Mouse (Mus musculus) intestine, embryonic 15.5 days (tissue): ENCODE measurements around the gene Mgat4b. TPM values are rescaled to one million over a fixed set of nuclear protein-coding genes. Genes with fewer than 3 reads are reported as not detected.

ENCODE experiments used
- ATAC-seq: fragments of 200-750 bp; cut with Nextera tagmentation; 2 replicates; pipeline ENCODE4 v1.8.0; 2017; ENCODE audit warnings: moderate TSS enrichment, moderate library complexity
- H3K27ac ChIP-seq: fragments of 300-500 bp; sonication (generic); 2 replicates; pipeline ENCODE4 v1.5.1; 2015; ENCODE audit warnings: mild to moderate bottlenecking, inconsistent platforms
- H3K27me3 ChIP-seq: fragments of 300-500 bp; sonication (generic); replicated peaks from 2 replicates; pipeline ENCODE4 v1.6.1; 2015; ENCODE audit warnings: inconsistent platforms
- H3K36me3 ChIP-seq: fragments of 300-500 bp; sonication (generic); 2 replicates; pipeline ENCODE4 v1.6.1; 2015; ENCODE audit warnings: inconsistent platforms
- H3K4me1 ChIP-seq: fragments of 300-500 bp; sonication (generic); replicated peaks from 2 replicates; pipeline ENCODE4 v1.6.1; 2015; ENCODE audit warnings: inconsistent platforms
- H3K4me2 ChIP-seq: fragments of 300-500 bp; sonication (generic); replicated peaks from 2 replicates; pipeline ENCODE4 v1.6.1; 2015; ENCODE audit warnings: mild to moderate bottlenecking, inconsistent platforms
- H3K4me3 ChIP-seq: fragments of 300-500 bp; sonication (generic); replicated peaks from 2 replicates; pipeline ENCODE4 v1.5.1; 2015; ENCODE audit warnings: inconsistent platforms
- H3K9ac ChIP-seq: fragments of 300-500 bp; sonication (generic); 2 replicates; pipeline ENCODE4 v1.6.1; 2015; ENCODE audit warnings: inconsistent platforms
- H3K9me3 ChIP-seq: fragments of 300-500 bp; sonication (generic); 2 replicates; pipeline ENCODE4 v1.6.1; 2016; ENCODE audit warnings: inconsistent platforms
- WGBS: fragments of 180-500 bp; shearing (Covaris S2); methylation state at CpG from one replicate; pipeline ENCODE4 v1.1.7; 2015; 5-methylcytosine and 5-hydroxymethylcytosine counted together
- polyA plus RNA-seq: library from polyadenylated mRNA; unstranded; fragments of >200 nt; fragmentation: Nextera tagmentation; extraction: Ambion mirVana; gene quantifications from 2 replicates; pipeline ENCODE4 v1.2.1, GENCODE M21; 2015

The Mgat4b gene
- polyA plus RNA-seq, 1 experiment from 2014 or later, result 29.5 TPM

- WGBS, result 40% methylated on average over 45 of the region's 45 CpGs
- peak; percentile 46 for ATAC-seq
Measured at GRCm38 (mm10) chr11:50230481-50231304, 20.0 kb downstream of the Mgat4b start.

GRCm38 (mm10) chr11:50231411-50231810 lies 20.7 kb downstream of the Mgat4b start:
- peak; percentile 26; the same call in 1 of the 2 replicates for ATAC-seq
- Histone ChIP-seq H3K4me1 (peaks cover 28% of the 10 kb centered on the region), H3K9me3 (no peaks in the 10 kb centered on the region), H3K4me3 (no peak overlapping the region), H3K36me3 (peaks cover 34% of the 10 kb centered on the region), H3K27me3 (no peaks in the 10 kb centered on the region), H3K4me2 (peak overlapping the region; percentile 62), H3K27ac (no peak overlapping the region), H3K9ac (no peak overlapping the region)
- WGBS, result 25% methylated on average over 8 of the region's 8 CpGs

More at GRCm38 (mm10) chr11:50230481-50231304, 20.0 kb downstream of the Mgat4b start:
- peaks cover 31% of the 10 kb centered on the region for H3K4me1 ChIP-seq
- no peaks in the 10 kb centered on the region for H3K27me3 ChIP-seq
- no peak overlapping the region for H3K27ac ChIP-seq
- H3K4me2 ChIP-seq, result peak overlapping the region; percentile 62
- no peak overlapping the region for H3K9ac ChIP-seq
- H3K9me3 ChIP-seq, result no peaks in the 10 kb centered on the region
- H3K36me3 ChIP-seq, result peaks cover 34% of the 10 kb centered on the region
- peak overlapping the region; percentile 17 for H3K4me3 ChIP-seq

GRCm38 (mm10) chr11:50233022-50233421 lies 22.3 kb downstream of the Mgat4b start:
- H3K27ac ChIP-seq, result no peak overlapping the region
- 97% methylated on average over 13 of the region's 13 CpGs for WGBS
- H3K36me3 ChIP-seq, result peaks cover 34% of the 10 kb centered on the region
- no peak overlapping the region for H3K4me3 ChIP-seq
- no peak overlapping the region for H3K9ac ChIP-seq
- 0 out of 2 replicates have a peak, but pooled peaks cover 6% of the 10 kb centered on the region for H3K27me3 ChIP-seq
- ATAC-seq, result no peak
- no peaks in the 10 kb centered on the region for H3K9me3 ChIP-seq
- H3K4me2 ChIP-seq, result no peak overlapping the region
- peaks cover 26% of the 10 kb centered on the region for H3K4me1 ChIP-seq

- Histone ChIP-seq H3K27ac (no peak overlapping the region), H3K27me3 (0 out of 2 replicates have a peak, but pooled peaks cover 10% of the 10 kb centered on the region), H3K4me3 (no peak overlapping the region), H3K36me3 (peaks cover 34% of the 10 kb centered on the region), H3K9ac (no peak overlapping the region), H3K4me1 (peaks cover 24% of the 10 kb centered on the region), H3K9me3 (no peaks in the 10 kb centered on the region), H3K4me2 (no peak overlapping the region)
- WGBS, result 88% methylated on average over 11 of the region's 11 CpGs
- ATAC-seq, result no peak
Measured at GRCm38 (mm10) chr11:50233993-50234392, 23.3 kb downstream of the Mgat4b start.

GRCm38 (mm10) chr11:50234606-50235005 lies 23.9 kb downstream of the Mgat4b start:
- H3K4me2 ChIP-seq, result no peak overlapping the region
- H3K9me3 ChIP-seq, result no peaks in the 10 kb centered on the region
- H3K4me1 ChIP-seq, result peaks cover 24% of the 10 kb centered on the region
- peaks cover 34% of the 10 kb centered on the region for H3K36me3 ChIP-seq
- 0 out of 2 replicates have a peak, but pooled peaks cover 10% of the 10 kb centered on the region for H3K27me3 ChIP-seq
- 96% methylated on average over 25 of the region's 25 CpGs for WGBS
- H3K4me3 ChIP-seq, result no peak overlapping the region
- no peak overlapping the region for H3K27ac ChIP-seq
- no peak for ATAC-seq
- H3K9ac ChIP-seq, result no peak overlapping the region

GRCm38 (mm10) chr11:50236540-50236936 lies 25.8 kb downstream of the Mgat4b start:
- 1% methylated on average over 27 of the region's 27 CpGs for WGBS
- ATAC-seq, result peak; percentile 95

GRCm38 (mm10) chr11:50236937-50237835 lies 26.5 kb downstream of the Mgat4b start:
- Histone ChIP-seq H3K9me3 (no peaks in the 10 kb centered on the region), H3K27ac (no peak overlapping the region), H3K4me3 (peak overlapping the region; percentile 58), H3K36me3 (peaks cover 27% of the 10 kb centered on the region), H3K4me2 (peak overlapping the region; percentile 95), H3K4me1 (peaks cover 15% of the 10 kb centered on the region), H3K9ac (peak overlapping the region; percentile 57), H3K27me3 (0 out of 2 replicates have a peak, but pooled peaks cover 10% of the 10 kb centered on the region)
- ATAC-seq, result peak; percentile 52
- 2% methylated on average over 66 of the region's 66 CpGs for WGBS

More at GRCm38 (mm10) chr11:50236540-50236936, 25.8 kb downstream of the Mgat4b start:
- no peaks in the 10 kb centered on the region for H3K9me3 ChIP-seq
- H3K27me3 ChIP-seq, result 0 out of 2 replicates have a peak, but pooled peaks cover 10% of the 10 kb centered on the region
- peak overlapping the region; percentile 95 for H3K4me2 ChIP-seq
- peak overlapping the region; percentile 57 for H3K9ac ChIP-seq
- peaks cover 34% of the 10 kb centered on the region for H3K36me3 ChIP-seq
- peaks cover 15% of the 10 kb centered on the region for H3K4me1 ChIP-seq
- peak overlapping the region; percentile 58 for H3K4me3 ChIP-seq
- H3K27ac ChIP-seq, result no peak overlapping the region

GRCm38 (mm10) chr11:50238324-50238723 lies 27.6 kb downstream of the Mgat4b start, which contains the start of gene Ltc4s:
TSS of gene Ltc4s (minus strand) at chr11:50238616.
- Histone ChIP-seq H3K4me3 (peak within 1 kb of the TSS; percentile 58), H3K9ac (no peak within 1 kb of the TSS), H3K4me1 (peaks cover 15% of the 10 kb centered on the region), H3K27ac (no peak within 1 kb of the TSS), H3K9me3 (no peaks in the 10 kb centered on the region), H3K36me3 (peaks cover 17% of the 10 kb centered on the region), H3K27me3 (0 out of 2 replicates have a peak, but pooled peaks cover 10% of the 10 kb centered on the region), H3K4me2 (peak within 1 kb of the TSS; percentile 95)
- ATAC-seq, result no peak
- 46% methylated on average over 10 of the region's 10 CpGs for WGBS

GRCm38 (mm10) chr11:50238821-50239791 lies 28.4 kb downstream of the Mgat4b start:
- H3K4me3 ChIP-seq, result no peak overlapping the region
- 0 out of 2 replicates have a peak, but pooled peaks cover 10% of the 10 kb centered on the region for H3K27me3 ChIP-seq
- WGBS, result 92% methylated on average over 9 of the region's 9 CpGs
- no peak overlapping the region for H3K9ac ChIP-seq
- H3K36me3 ChIP-seq, result peaks cover 9% of the 10 kb centered on the region
- no peaks in the 10 kb centered on the region for H3K9me3 ChIP-seq
- H3K4me2 ChIP-seq, result no peak overlapping the region
- H3K27ac ChIP-seq, result no peak overlapping the region
- no peak for ATAC-seq
- H3K4me1 ChIP-seq, result peaks cover 15% of the 10 kb centered on the region

- peaks cover 15% of the 10 kb centered on the region for H3K4me1 ChIP-seq
Measured at GRCm38 (mm10) chr11:50240235-50240911, 29.7 kb downstream of the Mgat4b start.

GRCm38 (mm10) chr11:50243926-50244325 lies 33.2 kb downstream of the Mgat4b start:
- Histone ChIP-seq H3K4me1 (no peaks in the 10 kb centered on the region), H3K4me2 (no peak overlapping the region), H3K27ac (no peak overlapping the region), H3K4me3 (no peak overlapping the region), H3K9me3 (no peaks in the 10 kb centered on the region), H3K9ac (no peak overlapping the region), H3K36me3 (no peaks in the 10 kb centered on the region), H3K27me3 (no peaks in the 10 kb centered on the region)
- ATAC-seq, result no peak
- WGBS, result 76% methylated on average over 6 of the region's 6 CpGs

More at GRCm38 (mm10) chr11:50240235-50240911, 29.7 kb downstream of the Mgat4b start:
- Histone ChIP-seq H3K27me3 (0 out of 2 replicates have a peak, but pooled peaks cover 10% of the 10 kb centered on the region), H3K4me2 (no peak overlapping the region), H3K4me3 (no peak overlapping the region), H3K27ac (no peak overlapping the region), H3K9me3 (no peaks in the 10 kb centered on the region), H3K36me3 (no peaks in the 10 kb centered on the region), H3K9ac (no peak overlapping the region)
- no peak for ATAC-seq
- WGBS, result 81% methylated on average over 7 of the region's 7 CpGs
